Mouse (Mus musculus) lung, postnatal 36 days (tissue): ENCODE measurements around the gene Dzip3.
A peak's percentile ranks its signal among the peaks of the same experiment; 100 is the strongest.

Source experiments
- DNase-seq: peaks from one replicate; pipeline ENCODE4 v3.0.0; 2022; ENCODE audit warnings: mixed read lengths

The Dzip3 gene

GRCm38 (mm10) chr16:48993559-48994342 lies at the start of gene Dzip3, which contains the start of gene Cip2a:
Dzip3 (minus strand) TSS chr16:48994165.
Cip2a (plus strand) TSS chr16:48994185.
- peak; percentile 90 for DNase-seq

GRCm38 (mm10) chr16:49040554-49041221 lies 46.7 kb upstream of the Dzip3 start:
- DNase-seq, result no peak

DNA sequence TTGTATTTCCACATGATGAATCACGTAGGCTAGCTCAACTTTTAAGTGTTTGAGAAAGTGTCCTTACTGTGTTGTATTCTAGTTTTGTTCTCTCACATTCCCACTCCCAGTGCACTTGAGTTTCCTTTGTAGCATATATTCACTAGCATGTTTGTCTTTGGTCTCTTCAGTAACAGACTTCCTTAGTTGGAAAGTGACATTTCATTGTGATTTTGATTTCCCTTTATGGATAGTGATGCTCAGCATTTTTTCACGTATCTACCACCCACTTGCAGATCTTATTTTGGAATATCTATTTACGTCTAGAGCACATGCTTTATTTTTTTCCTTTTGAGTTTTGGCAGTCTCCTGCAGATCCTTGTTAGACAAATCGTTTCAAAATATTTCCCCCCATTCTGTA lies 43.8 kb upstream of the Dzip3 start:
- no peak for DNase-seq

- no peak for DNase-seq
Observed at GRCm38 (mm10) chr16:49035852-49036251, 41.9 kb upstream of the Dzip3 start.

GRCm38 (mm10) chr16:49016620-49017332 lies 22.8 kb upstream of the Dzip3 start:
- DNase-seq, result peak; percentile 9

GRCm38 (mm10) chr16:49004151-49004550 lies 10.2 kb upstream of the Dzip3 start:
- no peak for DNase-seq

GRCm38 (mm10) chr16:48994343-48994693 lies 353 bp upstream of the Dzip3 start:
- DNase-seq, result no peak

- DNase-seq, result no peak
Observed at GRCm38 (mm10) chr16:48993231-48993558, 770 bp downstream of the Dzip3 start.

DNA sequence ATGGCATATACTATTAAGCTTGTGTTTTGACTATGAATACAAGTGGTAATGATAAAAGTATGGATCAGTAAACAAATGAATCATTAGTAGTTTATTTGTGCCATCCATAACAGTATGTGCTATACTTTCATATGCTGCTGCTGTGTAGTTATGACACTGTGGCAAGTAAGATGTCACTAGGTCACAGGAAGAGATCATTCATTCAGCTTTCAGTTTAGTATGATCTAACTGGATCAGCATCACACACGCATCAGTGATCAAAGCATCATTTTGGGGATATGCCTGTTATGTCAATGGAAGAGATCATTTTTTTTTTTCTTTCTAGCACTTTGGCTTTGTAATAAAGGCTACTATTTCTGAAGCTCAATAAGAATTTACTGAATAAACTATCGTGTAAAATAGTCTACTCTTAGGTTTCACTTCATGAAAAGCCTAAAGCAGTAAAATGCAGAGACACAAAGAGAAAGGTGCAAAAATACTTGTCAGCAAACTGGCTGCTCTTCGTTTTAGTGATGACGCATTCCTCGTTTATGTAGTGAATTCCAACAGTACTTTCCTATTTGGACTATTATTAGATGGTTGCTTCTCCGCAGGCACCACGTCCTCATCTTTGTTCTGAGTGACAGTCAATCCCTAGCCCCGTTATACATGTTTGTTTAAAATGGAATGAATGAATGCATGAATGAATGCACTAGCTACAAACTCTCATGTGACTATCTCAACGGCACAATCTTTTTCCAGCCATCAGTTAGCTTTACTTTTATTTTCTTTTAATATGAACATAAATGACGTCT lies 1.3 kb downstream of the Dzip3 start:
- DNase-seq, result peak; percentile 2

- no peak for DNase-seq
Observed at GRCm38 (mm10) chr16:48989700-48990099, 4.3 kb downstream of the Dzip3 start.

- no peak for DNase-seq
Observed at GRCm38 (mm10) chr16:48985034-48985627, 8.8 kb downstream of the Dzip3 start.

DNA sequence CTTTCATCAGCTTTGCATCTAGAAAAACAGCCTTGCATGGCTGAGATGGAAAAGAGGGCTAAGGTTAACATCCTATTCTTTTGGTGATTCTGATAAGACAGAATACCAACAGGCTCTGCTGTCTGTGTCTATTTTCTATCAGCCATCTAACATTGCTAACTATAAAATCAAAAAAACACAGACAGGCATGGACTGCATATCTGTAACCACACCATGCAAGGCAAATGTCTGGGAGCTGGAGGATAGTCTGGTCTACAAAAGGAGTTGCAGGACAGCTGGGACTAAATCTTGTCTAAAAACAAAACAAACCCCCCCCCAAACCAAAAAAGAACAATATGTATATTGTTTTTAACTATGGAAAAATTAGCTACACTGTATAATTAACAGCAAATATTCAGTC lies 14.0 kb downstream of the Dzip3 start:
- DNase-seq, result no peak

- peak; percentile 34 for DNase-seq
Observed at GRCm38 (mm10) chr16:48973548-48973947, 20.4 kb downstream of the Dzip3 start.

- no peak for DNase-seq
Observed at GRCm38 (mm10) chr16:48972996-48973395, 21.0 kb downstream of the Dzip3 start.

- peak; percentile 15 for DNase-seq
Observed at GRCm38 (mm10) chr16:48941805-48942204, 52.2 kb downstream of the Dzip3 start.

- DNase-seq, result no peak
Observed at GRCm38 (mm10) chr16:48923724-48924123, 70.2 kb downstream of the Dzip3 start.

GRCm38 (mm10) chr16:48913206-48913605 lies 80.8 kb downstream of the Dzip3 start:
- DNase-seq, result no peak

DNA sequence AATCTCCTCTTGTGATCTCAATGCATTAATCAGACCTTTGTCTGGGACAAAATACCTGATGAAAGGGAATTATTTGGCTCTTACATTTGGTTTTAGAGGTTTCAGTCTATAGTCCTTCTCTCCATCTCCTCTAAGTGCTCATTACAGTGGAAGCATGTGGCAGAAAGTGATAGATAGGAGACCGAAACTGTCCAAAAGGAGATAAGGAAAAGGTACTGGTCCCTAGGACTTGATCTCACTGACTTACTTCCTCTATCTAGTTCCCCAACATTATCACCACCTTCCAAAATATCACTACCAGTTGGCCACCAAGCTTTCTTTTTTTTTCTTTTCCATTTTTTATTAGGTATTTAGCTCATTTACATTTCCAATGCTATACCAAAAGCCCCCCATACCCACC lies 82.8 kb downstream of the Dzip3 start:
- no peak for DNase-seq

GRCm38 (mm10) chr16:48899868-48900267 lies 94.1 kb downstream of the Dzip3 start:
- no peak for DNase-seq

- DNase-seq, result no peak
Observed at GRCm38 (mm10) chr16:48890733-48891132, 103.2 kb downstream of the Dzip3 start.
